Mouse (Mus musculus) megakaryocyte, embryonic 14.5 days (primary cell): Measurements from ENCODE around the gene Ramp3. TPM values are rescaled to one million over a fixed set of nuclear protein-coding genes. Genes with fewer than 3 reads are reported as not detected.

Source experiments
- H3K27me3 ChIP-seq: replicated peaks from 2 replicates; pipeline ENCODE3; 2012; ENCODE audit warnings: inconsistent platforms
- H3K36me3 ChIP-seq: replicated peaks from 2 replicates; pipeline ENCODE3; 2012; ENCODE audit warnings: low read length, inconsistent platforms, mixed read lengths
- H3K4me1 ChIP-seq: 2 replicates; pipeline ENCODE4 v1.6.1; 2012; ENCODE audit warnings: inconsistent platforms
- H3K4me3 ChIP-seq: replicated peaks from 2 replicates; pipeline ENCODE3; 2012; ENCODE audit warnings: moderate library complexity, mild to moderate bottlenecking, inconsistent platforms
- H3K9me3 ChIP-seq: 2 replicates; pipeline ENCODE4 v1.6.1; 2012; ENCODE audit warnings: inconsistent platforms
- FLI1 ChIP-seq: IDR thresholded peaks from 2 replicates; pipeline ENCODE4 v1.6.1; 2012; ENCODE audit warnings: low read length, inconsistent platforms, mixed read lengths
- GATA1 ChIP-seq: IDR thresholded peaks from 3 replicates; pipeline ENCODE4 v1.6.1; 2012; ENCODE audit warnings: mixed read lengths, low read length, inconsistent platforms, borderline replicate concordance
- polyA plus RNA-seq: library from polyadenylated mRNA; stranded (reverse); fragments of >175 nt; gene quantifications from 2 replicates; pipeline ENCODE4 v1.2.3, GENCODE M21; 2012; ENCODE audit warnings: low replicate concordance; ENCODE audit not compliant: insufficient read depth

Ramp3 gene
- polyA plus RNA-seq, 1 experiment: not detected

DNA sequence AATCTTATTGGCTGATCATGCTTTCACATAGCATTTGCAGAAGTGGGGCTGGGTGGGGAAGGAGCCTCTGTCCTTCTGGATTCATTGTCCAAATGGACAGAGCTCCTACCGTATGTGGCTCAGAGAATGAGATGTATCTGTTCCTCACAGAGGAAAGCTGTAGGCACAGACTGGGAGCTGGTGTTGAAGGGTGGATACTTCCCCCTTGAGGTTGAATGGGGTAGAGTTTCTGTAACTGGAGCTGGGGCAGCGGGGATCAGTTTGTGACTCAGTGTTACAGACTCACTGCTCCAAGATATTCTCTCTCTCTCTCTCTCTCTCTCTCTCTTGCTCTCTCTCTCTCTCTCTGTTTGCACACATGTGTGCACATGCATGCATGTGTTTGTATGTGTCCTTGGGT, 11.7 kb downstream of the Ramp3 start:
- H3K9me3 ChIP-seq: peaks cover 9% of the 10 kb centered on the region
- H3K36me3 ChIP-seq: no peaks in the 10 kb centered on the region
- peaks cover 24% of the 10 kb centered on the region for H3K27me3 ChIP-seq
- peaks cover 11% of the 10 kb centered on the region; the same call in 1 of the 2 replicates for H3K4me1 ChIP-seq
- TF ChIP-seq FLI1: no peak
- no peak for TF ChIP-seq GATA1
- H3K4me3 ChIP-seq: no peak overlapping the region

DNA sequence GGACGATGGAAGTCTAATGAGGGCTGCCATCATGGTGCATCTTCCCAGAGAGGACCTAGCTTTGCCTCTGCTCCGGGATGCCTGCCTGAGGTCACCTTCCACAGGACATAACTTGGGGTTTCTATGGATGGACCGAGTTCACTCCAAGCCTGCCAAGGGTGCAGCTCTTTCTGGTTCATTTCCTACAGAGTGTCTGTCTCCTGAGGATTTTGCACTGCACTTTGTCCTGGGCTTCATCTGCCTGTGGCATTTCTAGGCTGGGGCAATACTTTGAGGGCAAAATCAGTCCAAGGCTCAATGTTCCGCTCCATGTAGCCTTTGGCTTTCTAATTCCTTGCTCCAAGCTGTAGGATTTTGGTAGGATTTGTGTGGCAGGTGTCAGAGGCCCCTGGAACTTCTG, 12.5 kb downstream of the Ramp3 start:
- Histone ChIP-seq H3K27me3 (peaks cover 26% of the 10 kb centered on the region), H3K4me1 (peaks cover 16% of the 10 kb centered on the region; the same call in 1 of the 2 replicates), H3K4me3 (no peak overlapping the region), H3K36me3 (no peaks in the 10 kb centered on the region), H3K9me3 (peaks cover 3% of the 10 kb centered on the region)
- TF ChIP-seq GATA1 (no peak), FLI1 (no peak)

DNA sequence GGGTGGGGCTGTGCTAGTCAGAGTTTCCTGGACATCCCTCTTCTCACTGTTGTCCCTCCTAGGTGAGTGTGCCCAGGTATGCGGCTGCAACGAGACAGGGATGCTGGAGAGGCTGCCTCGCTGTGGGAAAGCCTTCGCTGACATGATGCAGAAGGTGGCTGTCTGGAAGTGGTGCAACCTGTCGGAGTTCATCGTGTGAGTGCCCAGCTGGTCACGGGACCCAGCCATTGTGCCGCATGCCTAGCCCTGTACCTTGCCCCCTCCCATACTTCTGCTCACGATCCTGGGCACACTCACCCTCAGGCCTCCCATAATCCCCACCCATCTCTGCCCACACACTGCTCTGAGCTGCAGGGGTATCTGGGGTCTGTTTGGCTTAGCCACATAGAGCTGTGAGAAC, 16.4 kb downstream of the Ramp3 start:
- Histone ChIP-seq H3K4me3 (no peak overlapping the region), H3K4me1 (peaks cover 19% of the 10 kb centered on the region), H3K36me3 (no peaks in the 10 kb centered on the region), H3K27me3 (peaks cover 50% of the 10 kb centered on the region), H3K9me3 (no peaks in the 10 kb centered on the region)
- TF ChIP-seq FLI1 (no peak), GATA1 (no peak)

DNA sequence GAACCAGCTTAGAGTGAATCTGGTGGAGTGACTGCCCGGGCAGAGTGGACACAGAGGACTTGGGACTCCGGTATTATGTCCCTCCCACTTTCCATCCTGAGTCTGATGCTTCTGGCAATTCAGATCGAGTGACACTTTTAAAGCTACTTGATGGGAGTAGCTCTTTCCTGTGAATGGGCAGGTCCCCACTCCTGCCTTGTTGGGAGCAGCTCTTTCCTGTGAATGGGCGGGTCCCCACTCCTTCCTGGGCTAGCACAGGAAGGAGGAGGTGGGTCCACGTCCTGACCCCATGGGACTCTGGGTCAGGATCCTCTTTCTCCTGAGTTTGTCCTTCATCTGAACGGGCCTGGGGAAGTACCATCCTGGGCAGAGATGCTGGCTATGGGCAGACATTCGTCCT, 17.1 kb downstream of the Ramp3 start:
- H3K9me3 ChIP-seq: no peaks in the 10 kb centered on the region
- peaks cover 26% of the 10 kb centered on the region for H3K4me1 ChIP-seq
- no peak for TF ChIP-seq FLI1
- peaks cover 50% of the 10 kb centered on the region for H3K27me3 ChIP-seq
- no peaks in the 10 kb centered on the region for H3K36me3 ChIP-seq
- H3K4me3 ChIP-seq: no peak overlapping the region

DNA sequence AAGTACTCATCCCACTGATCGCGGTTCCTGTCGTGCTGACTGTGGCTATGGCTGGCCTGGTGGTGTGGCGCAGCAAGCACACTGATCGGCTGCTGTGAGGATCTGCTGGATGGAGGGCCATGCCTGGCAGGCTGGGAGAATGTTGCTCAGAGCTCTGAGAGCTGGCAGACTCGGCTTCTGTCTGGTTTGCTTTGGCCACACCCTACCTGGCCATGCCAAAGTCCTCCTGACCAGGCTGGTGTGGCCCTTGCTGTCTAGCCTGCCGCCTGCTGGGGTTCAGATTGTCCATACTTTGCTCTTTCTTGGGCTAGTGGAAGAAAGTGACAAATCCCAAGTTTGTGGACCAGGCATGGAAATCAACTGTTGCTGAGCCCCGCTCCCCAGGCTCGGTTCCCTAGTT, 18.3 kb downstream of the Ramp3 start:
- Histone ChIP-seq H3K27me3 (peaks cover 48% of the 10 kb centered on the region), H3K4me3 (no peak overlapping the region), H3K36me3 (no peaks in the 10 kb centered on the region), H3K4me1 (peaks cover 28% of the 10 kb centered on the region), H3K9me3 (peaks cover 5% of the 10 kb centered on the region)
- TF ChIP-seq GATA1: no peak
- TF ChIP-seq FLI1: no peak

DNA sequence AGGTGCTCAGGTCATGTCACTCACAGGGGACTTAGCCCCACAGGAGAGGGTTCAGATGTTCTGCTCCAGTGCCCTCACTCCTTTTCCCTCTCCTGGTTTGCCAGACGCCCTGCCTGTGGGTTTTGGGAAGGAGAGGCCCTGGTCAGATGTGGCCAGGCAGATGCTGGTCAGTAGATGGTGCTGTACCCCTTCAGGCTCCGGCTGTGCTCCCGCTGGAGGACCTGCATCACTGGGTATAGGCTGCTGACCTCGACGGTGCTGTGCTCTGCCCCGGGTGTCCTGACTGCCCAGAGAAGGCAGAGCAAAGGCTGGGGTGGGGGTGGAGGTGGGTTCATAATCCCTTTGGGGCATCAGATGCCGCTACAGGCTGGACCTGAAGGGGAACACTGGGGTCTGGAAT, 19.2 kb downstream of the Ramp3 start:
- peaks cover 42% of the 10 kb centered on the region for H3K27me3 ChIP-seq
- no peaks in the 10 kb centered on the region for H3K36me3 ChIP-seq
- H3K4me1 ChIP-seq: peaks cover 28% of the 10 kb centered on the region
- no peak for TF ChIP-seq GATA1
- no peak for TF ChIP-seq FLI1
- peaks cover 11% of the 10 kb centered on the region for H3K9me3 ChIP-seq
- no peak overlapping the region for H3K4me3 ChIP-seq

DNA sequence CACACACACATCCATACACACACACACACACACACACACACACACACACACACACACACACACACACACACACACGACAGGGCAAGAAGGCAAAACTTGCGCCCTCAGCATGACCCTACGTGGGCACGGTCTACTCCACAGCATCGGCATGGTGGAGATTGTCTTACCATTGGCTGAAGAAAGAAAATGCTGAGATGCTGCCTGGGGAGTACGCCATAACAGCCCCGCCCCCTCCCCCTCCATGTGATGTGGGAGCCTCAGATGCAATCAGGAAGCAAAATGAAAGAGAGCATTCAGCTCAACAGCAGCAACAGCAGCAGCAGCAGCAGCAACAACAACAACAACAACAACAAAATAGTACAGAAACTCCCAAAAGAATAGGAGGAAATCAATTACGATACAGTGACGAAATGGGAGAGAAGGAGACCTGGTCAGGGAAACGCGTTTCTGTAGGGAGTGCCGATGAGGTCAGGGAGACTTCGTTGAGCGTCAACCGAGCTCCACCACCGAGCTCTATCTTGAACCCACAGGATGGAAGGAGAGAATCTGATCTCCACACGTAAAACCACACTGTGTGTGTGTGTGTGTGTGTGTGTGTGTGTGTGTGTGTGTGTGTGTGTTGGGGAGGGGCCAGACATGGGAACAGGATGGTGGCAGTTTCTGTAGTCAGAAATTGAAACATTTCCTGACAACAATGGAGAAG, 21.5 kb downstream of the Ramp3 start:
- Histone ChIP-seq H3K36me3 (no peaks in the 10 kb centered on the region), H3K9me3 (peaks cover 23% of the 10 kb centered on the region), H3K4me1 (peaks cover 25% of the 10 kb centered on the region), H3K27me3 (peaks cover 28% of the 10 kb centered on the region), H3K4me3 (peak overlapping the region; percentile 88)
- no peak for TF ChIP-seq GATA1
- TF ChIP-seq FLI1: no peak

DNA sequence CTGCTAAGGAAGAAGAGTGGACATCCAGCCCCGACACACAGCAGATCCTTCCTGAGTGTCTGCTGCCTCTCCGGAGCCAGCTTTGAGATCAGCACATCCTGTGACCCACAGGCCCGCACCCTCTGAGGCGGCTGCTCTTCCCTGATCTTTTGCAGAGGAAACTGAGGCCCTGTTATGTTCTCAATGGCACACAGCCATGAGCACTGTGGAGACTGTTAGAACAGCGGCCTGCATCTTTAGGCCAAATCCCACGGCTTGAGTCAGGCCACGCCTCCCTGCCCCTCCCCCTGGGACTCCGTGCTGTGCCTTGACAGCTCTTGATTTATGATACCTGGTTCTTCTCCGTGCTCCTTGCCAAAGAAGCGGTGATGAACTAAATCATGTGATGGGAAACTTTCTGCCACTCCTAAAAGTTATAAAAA, 22.1 kb downstream of the Ramp3 start:
- Histone ChIP-seq H3K9me3 (peaks cover 23% of the 10 kb centered on the region), H3K4me3 (peak overlapping the region; percentile 88), H3K4me1 (peaks cover 23% of the 10 kb centered on the region), H3K27me3 (peaks cover 28% of the 10 kb centered on the region), H3K36me3 (no peaks in the 10 kb centered on the region)
- TF ChIP-seq GATA1: no peak
- no peak for TF ChIP-seq FLI1

DNA sequence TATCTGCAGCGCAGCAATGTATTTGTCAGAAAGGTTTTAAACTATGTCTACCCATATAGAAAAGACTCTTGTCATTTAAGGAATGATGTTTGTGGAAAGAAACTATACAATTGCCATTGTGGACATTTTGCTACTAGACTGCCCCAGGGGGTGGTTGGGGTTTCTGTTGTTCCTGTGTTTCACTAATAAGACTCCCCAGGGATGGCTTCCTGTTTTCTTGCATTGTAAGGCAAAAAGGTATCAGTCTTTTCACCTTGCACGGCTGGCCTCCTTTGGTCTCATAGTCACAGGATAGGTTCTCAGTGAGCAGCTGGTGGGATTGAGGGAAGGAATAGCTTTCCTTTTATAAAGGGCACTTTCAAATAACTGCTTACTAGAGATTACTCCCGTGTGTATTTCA, 26.4 kb downstream of the Ramp3 start:
- Histone ChIP-seq H3K36me3 (no peaks in the 10 kb centered on the region), H3K9me3 (peaks cover 26% of the 10 kb centered on the region), H3K27me3 (peaks cover 10% of the 10 kb centered on the region), H3K4me1 (peaks cover 9% of the 10 kb centered on the region), H3K4me3 (no peak overlapping the region)
- TF ChIP-seq FLI1 (no peak), GATA1 (no peak)

DNA sequence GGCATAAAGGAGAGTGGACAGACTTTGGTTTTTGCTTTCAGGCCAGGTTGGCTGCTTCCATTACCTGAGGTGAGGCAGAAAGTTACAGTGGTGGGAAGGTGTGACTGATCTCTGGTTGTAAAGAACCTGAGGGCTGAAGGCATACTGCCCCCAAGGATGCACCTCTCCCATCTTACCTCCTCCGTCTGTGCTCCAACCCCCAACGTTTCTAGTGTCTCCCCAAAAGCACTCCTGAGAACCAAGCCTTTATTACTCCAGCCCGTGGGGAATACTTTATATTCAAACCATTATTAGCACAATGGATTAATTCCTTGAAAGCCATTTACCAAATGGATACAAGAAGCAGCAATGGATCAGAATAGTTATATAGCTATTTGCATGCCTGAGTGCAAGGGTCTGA, 30.6 kb downstream of the Ramp3 start:
- no peaks in the 10 kb centered on the region for H3K36me3 ChIP-seq
- H3K9me3 ChIP-seq: 0 out of 2 replicates have a peak, but pooled peaks cover 3% of the 10 kb centered on the region
- no peak overlapping the region for H3K4me3 ChIP-seq
- peaks cover 20% of the 10 kb centered on the region for H3K27me3 ChIP-seq
- TF ChIP-seq FLI1 (no peak), GATA1 (no peak)
- H3K4me1 ChIP-seq: peaks cover under 1% of the 10 kb centered on the region; the same call in 1 of the 2 replicates
